Mouse (Mus musculus): ENCODE measurements around the gene D630036H23Rik.

GRCm38 (mm10) chr12:36385386-36385785, 3.4 kb upstream of the D630036H23Rik start:
- TF ChIP-seq CTCF (IDR thresholded peaks at IDR 0.05; ENCODE audit: insufficient read depth, low read length) (no peak), POLR2A (IDR thresholded peaks at IDR 0.05; ENCODE audit: borderline replicate concordance, extremely low read depth, low read depth, low read length) (no peak)
